Mouse (Mus musculus): ENCODE data around the gene Zfp750. TPM values are rescaled to one million over a fixed set of nuclear protein-coding genes. Genes with fewer than 3 reads are reported as not detected.

The Zfp750 gene
- under 1 TPM; 0.24 to 0.35 (median 0.25) TPM for total RNA-seq (2022)

- DNase-seq (ENCODE audit: low spot score): no peak
These were observed at the start of gene Zfp750 for GRCm38 (mm10) chr11:121519131-121519530. Zfp750 (minus strand) TSS chr11:121519333.

DNA sequence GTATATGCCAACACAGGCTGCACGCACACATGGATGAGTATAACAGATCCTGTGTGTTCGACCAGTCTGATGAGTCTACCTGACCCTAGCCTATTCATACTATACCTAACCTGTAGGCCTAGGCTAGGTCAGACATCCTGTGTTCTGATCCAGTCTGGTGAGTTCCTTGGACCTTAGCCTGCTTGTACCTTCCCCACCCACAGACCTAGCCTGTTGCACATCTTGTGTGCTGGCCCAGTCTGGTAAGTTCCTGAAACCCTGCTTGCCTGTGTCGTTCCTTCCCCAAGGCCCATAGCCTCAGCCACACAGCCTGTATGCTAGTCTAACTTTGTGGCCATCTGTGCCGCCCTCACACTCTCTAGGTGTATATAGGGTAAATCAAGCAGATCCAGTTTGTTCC is 45.1 kb upstream of the Zfp750 start:
- no peak for DNase-seq (ENCODE audit: low spot score)

GRCm38 (mm10) chr11:121563312-121563711 is 44.2 kb upstream of the Zfp750 start:
- DNase-seq (ENCODE audit: low spot score): no peak

DNA sequence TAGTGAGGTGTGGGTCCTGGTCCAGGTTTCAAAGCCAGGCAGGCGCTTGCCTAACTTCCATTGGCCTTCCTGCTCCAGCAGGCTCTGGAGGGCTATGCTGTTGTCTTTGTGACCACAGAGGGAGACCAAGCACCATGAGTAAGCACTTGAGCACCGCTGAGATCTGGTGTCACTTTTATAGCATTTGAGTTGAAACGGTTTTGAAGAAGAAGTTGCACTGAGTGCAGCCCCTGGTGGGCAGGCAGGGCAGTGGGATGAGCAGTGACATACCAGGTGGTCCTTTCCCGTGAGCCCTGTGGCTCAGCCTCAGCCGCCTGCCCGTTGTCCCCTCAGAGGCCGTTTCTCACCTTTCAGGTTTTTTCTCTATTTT is 41.1 kb upstream of the Zfp750 start:
- no peak for DNase-seq (ENCODE audit: low spot score)

DNA sequence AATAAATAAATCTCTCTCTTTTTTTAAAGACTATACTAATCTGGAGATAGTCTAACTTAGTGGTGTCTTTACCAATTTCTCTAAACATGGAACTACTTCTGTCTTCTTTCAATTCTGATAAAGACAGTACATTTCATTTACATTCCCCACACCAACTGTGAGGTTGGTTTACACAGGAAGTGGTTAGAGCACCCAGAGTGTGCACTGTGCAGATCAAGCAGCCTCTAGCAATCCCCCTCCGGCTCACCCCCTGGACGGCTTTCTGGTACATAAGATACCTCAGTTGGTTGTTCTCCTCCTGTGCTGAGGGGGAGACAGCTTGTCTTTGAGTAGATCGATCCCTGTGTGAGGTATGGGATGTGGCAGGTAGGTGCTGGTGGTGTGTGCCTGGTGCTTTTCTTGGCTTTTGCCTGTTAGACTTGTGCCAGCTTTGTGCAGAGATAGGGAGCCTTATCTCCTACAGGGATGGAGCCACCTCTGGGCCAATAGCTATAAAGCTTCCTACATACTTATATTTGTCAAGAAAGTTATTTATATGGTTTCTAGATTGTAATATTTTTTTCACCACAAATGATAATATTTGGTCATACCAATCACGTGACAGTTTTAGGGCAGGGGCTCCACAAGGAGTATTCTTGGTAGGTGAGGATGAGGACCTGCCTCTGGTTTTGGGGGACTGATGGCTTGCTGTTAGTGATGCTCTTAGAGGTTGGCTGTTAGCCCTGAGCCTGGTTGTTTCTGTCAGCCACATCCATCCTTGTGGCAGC is 40.6 kb upstream of the Zfp750 start:
- no peak for DNase-seq (ENCODE audit: low spot score)

DNA sequence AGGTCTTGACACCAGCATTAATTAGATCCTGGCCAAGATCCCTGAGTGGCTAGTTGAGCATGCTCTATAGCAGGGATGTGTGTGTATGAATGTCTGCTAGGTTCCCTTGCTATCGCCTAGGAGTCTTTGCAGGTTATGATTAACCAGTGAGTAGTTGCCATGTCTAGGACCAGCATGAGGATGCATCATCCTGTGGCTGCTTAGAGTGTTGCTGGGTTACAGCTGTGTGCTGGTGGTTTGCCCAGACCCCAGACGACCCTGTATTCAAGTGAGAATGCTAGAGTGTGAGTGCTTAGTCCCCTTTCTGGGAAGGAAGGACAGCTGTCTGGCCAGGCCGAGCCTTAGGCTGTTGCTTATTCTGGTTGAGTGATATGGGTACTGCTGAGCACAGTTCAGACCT is 39.4 kb upstream of the Zfp750 start:
- DNase-seq (ENCODE audit: low spot score): no peak

- no peak for DNase-seq (ENCODE audit: low spot score)
These were observed 38.8 kb upstream of the Zfp750 start for GRCm38 (mm10) chr11:121557946-121558345.

- DNase-seq (ENCODE audit: low spot score): no peak
These were observed 37.6 kb upstream of the Zfp750 start for GRCm38 (mm10) chr11:121556727-121557126.

DNA sequence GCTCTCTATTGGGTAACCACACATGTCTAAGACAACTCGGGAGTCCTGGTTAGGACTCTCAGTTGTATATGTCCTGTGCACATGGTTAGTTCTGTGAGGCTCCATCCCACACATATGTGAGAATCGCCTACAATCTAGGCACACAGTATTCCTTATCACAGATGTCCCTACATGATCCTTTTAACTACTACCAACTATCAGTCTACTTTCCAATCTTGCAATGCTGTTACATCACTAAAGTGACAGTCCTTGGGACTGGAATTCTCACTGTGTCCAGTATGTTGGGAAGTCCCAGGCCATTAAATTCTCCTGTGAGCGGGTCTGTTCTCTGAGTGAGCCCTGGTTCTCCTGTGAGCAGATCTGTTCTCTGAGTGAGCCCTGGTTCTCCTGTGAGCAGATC is 34.3 kb upstream of the Zfp750 start:
- DNase-seq (ENCODE audit: low spot score): no peak

DNA sequence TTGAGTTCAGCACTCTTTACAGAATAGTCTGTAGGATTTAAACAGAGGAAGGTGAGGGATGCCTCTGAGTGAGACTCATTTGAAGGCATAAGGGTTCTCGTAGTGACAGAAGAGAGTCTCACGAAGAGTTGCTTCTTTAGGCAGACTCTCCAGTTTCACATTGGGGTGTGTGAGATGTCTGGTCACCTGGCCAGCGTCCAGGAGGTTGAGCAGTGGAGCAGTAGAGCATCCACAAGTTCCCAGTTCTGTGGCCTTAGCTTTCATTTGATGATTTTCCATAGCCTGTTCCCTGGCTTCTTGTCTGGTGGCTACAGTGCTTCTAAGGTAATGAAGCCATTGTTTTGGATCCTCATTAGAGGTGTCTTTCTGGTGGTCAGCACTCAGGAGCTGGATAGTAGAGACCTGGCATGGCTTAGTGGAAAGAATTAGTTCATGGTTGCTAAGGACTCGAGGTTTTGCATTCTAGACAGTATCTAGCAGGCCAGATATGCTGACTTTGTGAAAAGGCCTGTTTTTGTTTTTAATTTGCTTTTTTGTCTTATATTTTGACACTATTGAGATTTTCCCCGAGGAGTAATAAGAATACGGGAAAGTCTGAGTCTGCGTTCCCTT is 33.8 kb upstream of the Zfp750 start:
- DNase-seq (ENCODE audit: low spot score): no peak

DNA sequence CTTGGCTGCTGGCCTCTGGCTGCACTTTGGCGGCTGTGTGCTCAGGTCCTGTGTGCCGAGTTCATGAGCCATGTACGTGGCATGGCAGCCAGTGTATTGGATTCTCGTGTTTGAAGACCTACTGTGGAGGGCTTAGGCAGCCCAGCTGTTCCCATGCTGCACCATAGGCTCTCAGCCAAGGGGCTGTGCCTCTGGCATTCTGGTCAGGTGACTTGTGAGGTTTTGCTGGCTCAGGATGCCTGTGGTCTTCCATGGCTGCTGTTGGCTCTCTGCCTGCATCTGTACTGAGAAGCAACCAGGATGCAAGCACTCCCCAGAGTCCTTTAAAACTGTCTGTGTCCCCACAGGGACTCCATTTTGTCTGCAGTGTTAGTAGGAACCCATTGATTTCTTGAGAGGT is 33.0 kb upstream of the Zfp750 start:
- DNase-seq (ENCODE audit: low spot score): peak; percentile 13

DNA sequence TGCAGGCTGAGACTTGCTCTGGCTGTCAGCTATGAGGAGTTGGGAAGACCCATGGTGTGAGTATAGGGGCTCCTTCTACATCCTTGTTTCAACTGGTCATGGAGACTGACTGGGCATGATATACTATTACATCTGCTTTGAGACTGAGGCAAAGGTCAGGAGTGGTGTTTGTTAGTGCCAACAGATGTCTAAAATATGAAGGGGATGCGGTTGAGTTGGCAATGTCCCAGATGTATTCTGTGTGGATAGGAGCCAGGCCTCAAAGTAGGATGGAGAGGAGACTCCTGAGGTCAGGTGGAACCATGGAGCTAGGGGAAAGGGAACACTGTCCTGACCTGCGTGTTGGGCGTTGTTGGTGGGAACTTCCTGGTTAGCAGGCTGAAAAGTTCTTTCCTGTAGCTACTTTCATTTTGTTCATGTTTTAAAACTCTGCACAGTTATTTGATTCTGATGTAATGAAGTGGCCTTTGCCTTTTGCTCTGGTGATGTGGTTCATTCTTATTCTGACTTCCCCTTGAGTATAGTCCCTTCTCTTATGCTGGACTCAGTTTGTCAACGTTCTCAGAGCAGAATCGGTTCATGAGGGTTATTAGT is 32.2 kb upstream of the Zfp750 start:
- DNase-seq (ENCODE audit: low spot score): no peak

DNA sequence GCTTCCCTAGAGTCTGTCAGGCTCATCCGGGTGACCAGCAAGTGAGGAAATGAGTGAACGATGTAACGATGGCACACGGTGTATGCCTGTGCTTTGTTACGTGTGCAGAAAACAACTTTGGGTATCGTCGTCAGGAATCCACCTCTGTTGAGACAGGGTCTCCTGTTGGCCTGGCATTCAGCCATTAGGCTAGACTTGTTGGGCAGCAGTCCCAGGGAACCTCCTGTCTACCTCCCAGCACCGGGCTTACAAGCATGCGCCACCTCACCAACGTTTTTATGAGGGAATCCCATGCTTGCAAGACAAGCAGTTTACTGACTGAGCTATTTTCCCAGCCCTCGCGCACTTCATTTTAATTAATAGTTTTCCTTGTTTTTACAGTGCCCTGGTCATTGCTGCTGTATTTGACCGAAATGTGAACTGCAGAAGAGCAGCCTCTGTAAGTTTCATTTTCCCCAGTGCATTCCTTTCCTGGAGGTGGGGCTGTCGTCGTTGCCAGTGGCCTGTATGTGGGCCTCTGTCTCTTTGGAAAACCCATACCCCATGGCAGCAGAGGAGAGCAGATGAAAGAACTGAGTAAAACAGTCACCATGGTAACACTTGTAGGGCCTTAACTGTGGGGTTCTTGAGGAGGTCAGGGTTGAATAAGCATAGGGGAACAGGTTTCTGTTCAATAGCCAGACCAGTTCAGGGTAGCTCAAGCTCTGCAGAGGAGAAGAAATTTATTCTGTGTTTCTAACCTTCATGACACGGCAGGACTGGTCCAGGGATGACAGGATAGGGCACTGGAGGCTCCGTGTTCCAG is 30.9 kb upstream of the Zfp750 start:
- no peak for DNase-seq (ENCODE audit: low spot score)

GRCm38 (mm10) chr11:121548996-121549842 is 30.1 kb upstream of the Zfp750 start:
- DNase-seq (ENCODE audit: low spot score): no peak

DNA sequence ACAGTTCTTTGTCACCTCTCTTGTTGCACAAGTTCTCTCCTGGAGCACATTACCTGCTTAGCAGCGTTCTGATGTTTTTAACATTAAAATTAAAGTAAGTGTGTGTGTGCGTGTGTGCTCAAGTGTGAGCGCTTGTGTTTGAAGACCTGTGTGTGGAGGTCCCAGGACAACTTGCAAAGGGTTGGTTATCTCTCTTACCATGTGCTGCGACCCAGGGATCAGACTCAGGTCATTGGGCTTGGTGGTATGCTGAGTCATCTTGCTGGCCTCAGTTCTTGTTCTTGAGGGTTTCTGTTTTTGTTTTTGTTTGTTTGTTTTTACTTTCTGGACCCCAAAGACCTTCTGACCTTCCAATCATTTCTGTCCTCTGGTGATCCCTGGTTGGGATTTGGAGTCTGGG is 28.8 kb upstream of the Zfp750 start:
- no peak for DNase-seq (ENCODE audit: low spot score)

- DNase-seq (ENCODE audit: low spot score): no peak
These were observed 28.1 kb upstream of the Zfp750 start for GRCm38 (mm10) chr11:121547234-121547633.

DNA sequence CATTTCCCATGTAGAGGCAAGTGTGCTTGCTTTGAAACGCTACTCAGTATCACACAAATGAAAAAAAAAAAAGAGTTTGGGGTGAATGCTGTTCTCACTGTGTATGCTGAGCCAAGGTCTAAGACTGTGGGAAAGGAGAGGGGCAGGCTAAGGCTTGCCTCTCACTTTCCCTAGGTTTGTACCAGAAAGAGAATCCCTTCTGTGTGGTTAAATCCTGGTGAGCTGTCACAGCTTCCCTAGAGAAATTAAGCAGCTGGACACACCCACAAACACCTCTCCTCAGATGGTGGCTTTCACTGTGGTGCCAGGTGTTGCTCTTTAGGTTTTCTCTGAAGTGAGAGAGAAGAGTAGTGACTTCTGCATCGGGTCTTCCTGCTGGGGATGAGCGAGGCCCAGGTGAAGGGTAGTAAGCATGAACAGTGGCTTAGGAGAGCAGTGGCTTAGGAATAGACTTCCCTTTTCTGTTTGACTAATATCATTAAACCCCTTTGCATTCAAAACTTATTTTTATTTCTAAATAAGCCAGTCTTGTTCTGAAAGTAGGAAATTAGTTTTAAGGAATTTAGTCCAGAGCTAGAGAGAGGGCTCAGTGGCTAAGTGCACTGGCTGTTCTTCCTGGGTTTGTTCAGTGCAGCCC is 26.4 kb upstream of the Zfp750 start:
- no peak for DNase-seq (ENCODE audit: low spot score)

DNA sequence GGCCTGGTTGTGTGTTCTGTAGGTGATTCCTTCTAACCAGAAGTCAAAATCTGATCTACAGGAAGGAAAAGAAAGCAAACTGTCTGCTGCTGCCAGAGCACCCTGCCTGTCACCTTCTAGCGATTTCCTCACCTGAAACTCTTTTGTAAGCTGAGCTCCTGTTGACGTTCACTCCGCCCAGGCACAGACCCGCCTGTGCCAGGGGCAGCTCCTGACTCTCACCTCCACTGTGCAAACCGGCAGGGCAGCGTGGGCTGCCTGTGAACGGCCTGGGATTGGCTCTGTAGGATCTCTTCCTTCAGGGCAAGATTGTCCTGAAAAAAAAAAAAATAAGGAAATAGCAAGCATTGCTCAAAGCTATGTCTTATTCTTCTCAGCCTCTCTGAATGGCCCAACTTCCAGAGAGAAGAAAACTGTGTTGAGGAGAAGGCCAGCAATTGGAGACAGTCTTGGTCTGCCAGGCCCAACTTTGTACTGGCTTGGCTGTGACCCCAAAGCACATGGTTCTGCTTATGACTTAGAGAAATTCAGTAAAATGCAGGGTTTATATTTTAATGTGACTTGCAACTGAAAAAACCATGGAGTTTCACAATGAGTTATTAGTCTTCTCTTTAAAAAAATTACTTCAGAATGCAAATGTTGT is 25.7 kb upstream of the Zfp750 start:
- no peak for DNase-seq (ENCODE audit: low spot score)

DNA sequence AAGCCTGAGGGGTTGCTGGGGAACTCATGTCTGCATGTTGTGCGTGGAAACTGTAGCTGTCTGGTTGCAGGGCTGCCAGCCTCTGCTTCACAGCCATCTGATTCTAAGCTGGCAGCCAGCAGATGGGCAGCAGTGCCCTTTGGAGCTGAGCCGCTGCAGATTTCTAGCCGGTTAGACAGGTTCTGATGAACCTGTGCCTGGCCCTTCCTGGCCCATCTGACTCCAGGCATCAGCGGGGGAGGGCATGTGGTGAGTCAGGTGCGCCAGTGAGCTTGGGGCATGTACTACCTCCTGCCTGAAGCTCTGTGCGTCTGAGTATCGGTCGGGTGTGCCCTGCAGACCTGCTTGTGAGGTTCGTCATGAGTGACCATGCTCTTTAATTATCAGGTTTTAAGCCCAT is 24.8 kb upstream of the Zfp750 start:
- DNase-seq (ENCODE audit: low spot score): no peak

GRCm38 (mm10) chr11:121543287-121543856 is 24.2 kb upstream of the Zfp750 start:
- DNase-seq (ENCODE audit: low spot score): no peak
